Mouse (Mus musculus) mouse trophoblast stem cell (cell line): Measurements from ENCODE around the gene Tmem208.

Experiments
- in situ Hi-C, 2 experiments: fragments of 300-500 bp; cut with MseI, MboI; formaldehyde crosslinking; loops; 2 replicates in 1 of 2; 3 replicates in 1 of 2; pipeline ENCODE4 v1.15.1; 2025

Tmem208 gene

DNA sequence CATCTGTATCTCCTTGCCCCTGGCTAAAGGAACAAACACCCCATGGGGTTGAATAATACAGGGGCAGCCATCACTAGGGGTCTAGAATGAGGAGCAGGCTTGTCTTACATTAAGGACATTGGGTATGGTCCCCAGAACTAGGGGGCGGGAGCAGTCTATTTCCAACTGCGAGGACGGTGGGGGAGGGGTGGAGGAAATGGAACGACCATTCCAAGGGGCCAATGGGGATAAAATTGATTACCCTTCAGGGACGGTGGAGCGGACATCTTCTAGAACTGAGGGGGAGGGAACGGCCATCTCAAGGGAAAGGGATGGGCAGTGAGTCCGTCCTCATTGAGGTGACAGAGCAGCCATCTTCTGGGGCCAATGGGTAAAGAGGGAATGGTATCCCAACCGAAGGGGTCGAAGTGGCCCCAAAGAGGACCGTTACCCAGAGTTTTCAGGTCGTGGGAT, 487 bp upstream of the Tmem208 start:
- in situ Hi-C loops = no loop called here

DNA sequence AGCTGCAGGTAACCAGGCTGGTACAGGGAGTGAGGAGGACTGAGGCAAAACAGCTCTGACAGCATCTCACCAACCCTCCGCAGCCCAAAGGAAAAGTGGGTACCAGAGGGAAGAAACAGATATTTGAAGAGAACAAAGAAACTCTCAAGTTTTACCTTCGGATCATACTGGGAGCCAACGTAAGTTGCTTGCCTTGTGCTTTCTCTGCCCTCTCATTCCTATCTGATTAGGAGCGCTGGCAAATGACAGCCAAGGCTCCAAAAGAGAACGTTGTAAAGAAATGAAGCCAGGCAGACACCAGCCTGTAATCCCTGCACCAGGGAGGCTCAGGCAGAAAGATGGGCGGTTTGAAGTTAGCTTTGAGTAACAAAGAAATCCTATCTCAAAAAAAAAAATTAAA, 814 bp downstream of the Tmem208 start:
- in situ Hi-C loops = no loop called here

DNA sequence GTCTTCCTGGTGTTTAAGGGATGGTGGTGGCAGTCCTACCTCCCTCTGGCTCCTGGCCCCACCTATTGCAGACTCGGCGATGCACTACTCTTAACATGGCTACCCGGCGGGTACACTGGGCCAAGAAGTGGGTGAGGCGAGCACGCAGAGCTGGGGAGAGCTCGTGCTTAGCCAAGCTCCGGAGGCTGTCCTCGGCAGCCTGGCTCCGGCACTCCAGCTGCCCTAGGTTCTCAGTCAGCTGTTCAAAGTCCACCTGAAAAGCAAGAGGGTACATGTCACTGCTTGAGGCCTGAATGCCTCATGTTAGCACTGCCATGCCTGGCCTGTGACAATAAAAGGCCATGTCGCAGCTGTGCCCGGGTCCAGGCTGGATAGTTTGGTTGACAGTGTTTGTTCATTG, 4.2 kb downstream of the Tmem208 start:
- in situ Hi-C loops = no loop called here

DNA sequence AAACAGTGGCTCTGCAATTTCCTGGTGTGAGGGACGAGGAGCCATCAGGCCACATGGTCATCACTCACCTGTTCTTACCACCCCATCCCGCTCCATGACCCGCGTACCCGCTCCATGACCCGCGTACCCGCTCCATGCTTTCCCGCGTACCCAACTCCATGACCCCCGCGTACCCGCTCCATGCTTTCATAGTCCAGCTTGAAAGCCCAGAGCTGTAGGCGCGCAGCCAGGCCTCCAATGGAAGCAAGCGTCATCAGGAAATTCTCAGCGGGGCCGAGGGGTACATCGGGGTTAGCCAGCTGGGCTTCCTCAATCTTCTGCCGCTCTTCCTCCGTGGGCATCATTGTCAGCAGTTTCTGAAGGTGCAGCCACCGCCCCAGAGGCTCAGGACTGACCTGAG, 5.3 kb downstream of the Tmem208 start:
- in situ Hi-C loops = no loop called here

DNA sequence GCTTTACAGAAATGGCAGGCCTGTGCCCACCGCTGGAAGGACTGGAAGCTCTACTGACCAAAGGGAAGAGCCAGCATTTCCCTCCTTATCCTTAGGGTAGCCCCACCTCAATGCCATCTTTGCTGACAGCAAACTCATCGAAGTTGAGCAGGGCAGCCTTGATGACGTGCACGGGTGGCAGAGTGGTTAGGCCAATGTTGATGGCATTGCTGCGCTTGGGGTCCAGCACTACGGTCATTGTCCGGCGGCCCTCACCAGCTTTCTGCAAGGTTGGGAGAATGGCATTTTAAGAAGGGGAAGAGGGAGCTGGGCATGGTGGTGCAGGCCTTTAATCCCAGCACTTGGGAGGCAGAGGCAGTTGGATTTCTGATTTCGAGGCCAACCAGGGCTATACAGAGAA, 5.8 kb downstream of the Tmem208 start:
- in situ Hi-C loops = no loop called here

DNA sequence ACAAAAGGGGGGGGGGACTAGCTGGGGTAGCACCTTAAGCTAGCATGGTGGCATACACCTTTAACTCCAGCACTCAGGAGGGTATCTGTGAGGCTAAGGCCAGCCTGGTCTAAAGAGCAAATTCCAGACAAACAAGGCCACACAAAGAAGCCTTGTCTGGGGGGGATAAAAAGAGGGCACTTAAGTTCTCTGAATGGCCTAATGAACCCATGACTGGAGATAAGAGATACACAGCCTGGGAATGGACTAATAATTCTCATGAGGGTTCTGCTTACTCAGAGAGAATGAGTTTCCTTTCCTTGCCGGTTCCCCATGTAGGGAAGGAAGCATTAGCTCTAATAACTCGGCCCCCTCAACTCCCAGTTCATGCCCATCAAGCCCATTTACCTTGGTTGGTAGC, 6.4 kb downstream of the Tmem208 start:
- in situ Hi-C loops = no loop called here

- in situ Hi-C loops = no loop called here
Measured at GRCm38 (mm10) chr8:105336373-105337130, 10.4 kb downstream of the Tmem208 start.

DNA sequence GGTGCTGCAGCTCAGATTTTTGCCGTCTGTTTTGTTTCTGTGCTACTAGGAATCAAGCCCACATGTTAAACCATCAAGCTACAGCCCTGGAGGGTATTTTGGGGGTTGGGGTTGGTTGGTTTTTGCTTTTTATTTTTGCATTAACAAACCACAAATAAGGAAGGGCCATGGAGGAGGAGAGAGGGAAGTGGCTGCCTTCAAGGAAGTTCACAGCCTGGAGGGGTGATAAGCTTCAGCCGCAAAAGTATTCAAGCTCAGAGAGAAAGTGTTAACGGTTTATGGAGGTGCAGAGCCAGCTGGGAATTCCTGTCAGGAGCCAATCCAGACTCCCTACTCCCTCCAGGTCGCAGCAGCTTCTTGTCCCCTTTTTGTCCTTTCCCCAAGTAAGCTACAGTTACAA, 12.8 kb downstream of the Tmem208 start:
- in situ Hi-C loops = no loop called here

GRCm38 (mm10) chr8:105339886-105340635, 13.9 kb downstream of the Tmem208 start:
- in situ Hi-C loops = no loop called here

DNA sequence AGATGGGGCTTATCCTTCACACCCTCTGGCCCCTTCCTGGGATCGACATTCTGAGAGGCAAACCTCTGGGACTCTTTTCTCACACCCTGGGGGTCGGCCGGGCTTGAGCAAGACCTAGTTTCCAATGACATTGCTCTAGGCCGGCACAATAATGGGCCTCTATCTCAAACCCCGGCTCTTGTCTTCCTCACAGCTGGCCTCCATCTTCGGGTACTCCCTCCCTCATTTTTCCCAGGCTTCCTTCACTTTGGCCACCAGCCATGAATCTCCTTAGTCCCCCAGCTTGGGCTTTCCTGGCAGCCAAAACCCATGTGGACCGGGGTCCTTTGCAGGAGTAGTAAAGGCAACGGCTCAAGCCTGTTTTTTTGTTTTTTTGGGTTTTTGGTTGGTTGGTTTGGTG, 15.2 kb downstream of the Tmem208 start:
- in situ Hi-C loops = no loop called here

- in situ Hi-C loops = no loop called here
Measured at GRCm38 (mm10) chr8:105342768-105343167, 16.6 kb downstream of the Tmem208 start.

DNA sequence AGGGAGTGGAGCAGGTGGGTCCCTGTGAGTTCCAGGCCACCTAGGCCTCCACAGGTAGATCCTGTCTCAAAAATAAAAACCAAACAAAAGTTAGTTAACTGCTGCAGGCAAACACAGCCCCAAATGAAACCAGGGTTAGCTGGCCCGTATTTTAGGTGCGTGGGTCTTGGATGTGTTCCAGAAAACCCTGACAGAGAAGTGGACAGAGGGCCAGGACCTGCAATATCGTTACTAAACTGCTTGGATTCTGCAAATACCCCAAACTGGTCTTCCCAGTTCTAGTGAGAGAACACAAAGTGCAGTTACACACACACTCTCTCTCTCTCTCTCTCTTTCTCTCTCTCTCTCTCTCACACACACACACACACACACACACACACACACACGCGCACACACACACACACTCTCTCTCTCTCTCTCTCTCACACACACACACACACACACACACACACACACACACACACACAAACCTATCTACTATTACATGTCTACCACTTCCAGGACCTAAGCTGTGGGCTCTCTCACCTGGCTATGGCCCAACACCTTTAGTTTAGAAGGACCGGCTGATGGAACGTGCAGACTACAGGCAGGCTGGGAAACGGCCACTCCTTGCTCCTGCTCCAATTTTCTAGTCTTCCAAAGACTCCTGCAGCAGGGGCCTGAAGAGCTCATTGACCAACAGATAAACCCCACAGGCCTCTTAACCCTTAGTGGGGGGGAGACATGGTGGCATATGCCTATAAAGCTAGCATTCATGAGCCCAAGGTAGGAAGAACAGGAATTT, 17.8 kb downstream of the Tmem208 start:
- in situ Hi-C loops = no loop called here

- in situ Hi-C loops = no loop called here
Measured at GRCm38 (mm10) chr8:105345061-105345975, 19.2 kb downstream of the Tmem208 start.

GRCm38 (mm10) chr8:105346611-105347427, 20.7 kb downstream of the Tmem208 start:
- in situ Hi-C loops = no loop called here

DNA sequence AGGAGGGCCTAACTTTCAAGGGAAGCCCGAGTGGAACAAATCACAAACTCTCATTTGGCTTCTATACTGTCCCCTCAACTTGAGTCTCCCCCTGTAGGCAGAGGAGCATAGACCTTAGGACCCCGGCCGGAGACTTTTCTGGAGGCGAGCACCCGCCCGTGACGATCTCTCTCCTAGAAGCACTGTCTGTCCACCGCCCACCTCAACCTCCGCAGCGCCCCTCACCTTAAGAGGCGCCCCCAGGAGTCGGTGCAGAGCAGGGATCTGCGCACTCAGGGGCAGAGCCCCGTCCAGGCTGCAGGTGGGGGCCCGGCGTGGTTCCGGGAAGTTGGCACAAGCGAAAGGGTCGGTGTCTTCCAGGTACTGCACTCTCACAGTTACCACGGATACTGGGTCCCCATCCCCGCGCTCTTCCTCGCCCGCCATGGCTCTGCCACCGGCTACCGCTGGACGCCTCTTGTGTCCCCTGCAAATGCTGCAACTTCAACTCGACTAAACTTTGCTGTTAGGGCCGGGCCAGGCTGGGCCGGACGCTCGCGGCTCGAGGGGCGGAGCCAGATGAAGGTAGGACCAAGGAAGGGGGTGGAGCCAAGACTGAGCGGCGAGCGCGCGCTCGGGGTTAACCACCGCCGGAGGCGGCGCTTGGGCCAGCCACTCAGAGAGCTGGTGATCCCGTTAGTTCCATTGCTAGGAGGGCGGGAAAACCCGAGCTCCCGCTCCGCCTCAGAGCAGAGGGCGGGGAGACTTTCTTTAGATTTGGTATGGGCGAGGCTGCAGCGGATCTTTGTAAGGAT, 21.5 kb downstream of the Tmem208 start, which contains the start of gene Fhod1:
Fhod1 (minus strand) TSS at position 526 of the 794 bp plus-strand sequence.
- in situ Hi-C loops = no loop called here

- in situ Hi-C loops = no loop called here
Measured at GRCm38 (mm10) chr8:105348450-105349095, 22.4 kb downstream of the Tmem208 start, which contains the start of gene Slc9a5. Slc9a5 (plus strand) TSS chr8:105348843.

DNA sequence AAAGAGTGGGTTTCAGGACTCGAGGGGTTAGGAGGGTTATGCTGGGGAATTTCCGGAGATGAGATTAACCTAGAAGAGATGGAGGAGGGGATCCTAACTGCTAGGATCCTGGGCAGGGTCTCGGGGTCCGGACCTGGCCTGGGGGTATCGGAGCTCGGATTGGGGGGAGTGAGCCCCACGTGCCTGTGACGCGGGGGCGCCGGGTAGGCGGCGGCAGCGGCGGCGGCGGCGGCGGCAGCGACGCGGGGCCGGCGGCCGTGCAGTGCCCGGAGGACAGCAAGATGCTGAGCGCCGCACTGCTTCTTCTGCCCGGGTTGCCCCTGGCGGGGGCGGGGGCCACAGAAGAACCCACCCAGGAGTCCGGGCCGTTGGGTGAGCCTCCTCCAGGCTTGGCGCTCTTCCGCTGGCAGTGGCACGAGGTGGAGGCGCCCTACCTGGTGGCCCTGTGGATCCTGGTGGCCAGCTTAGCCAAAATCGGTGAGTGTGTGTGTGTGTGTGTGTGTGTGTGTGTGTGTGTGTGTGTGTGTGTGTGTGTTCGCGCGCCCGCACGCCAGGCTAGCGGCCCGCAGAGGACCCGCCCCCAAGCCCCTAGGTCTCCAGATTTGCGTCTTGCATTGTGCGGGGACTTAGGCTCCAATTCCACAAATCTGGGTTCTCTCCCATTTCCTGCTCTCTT, 23.1 kb downstream of the Tmem208 start:
- in situ Hi-C loops = no loop called here

DNA sequence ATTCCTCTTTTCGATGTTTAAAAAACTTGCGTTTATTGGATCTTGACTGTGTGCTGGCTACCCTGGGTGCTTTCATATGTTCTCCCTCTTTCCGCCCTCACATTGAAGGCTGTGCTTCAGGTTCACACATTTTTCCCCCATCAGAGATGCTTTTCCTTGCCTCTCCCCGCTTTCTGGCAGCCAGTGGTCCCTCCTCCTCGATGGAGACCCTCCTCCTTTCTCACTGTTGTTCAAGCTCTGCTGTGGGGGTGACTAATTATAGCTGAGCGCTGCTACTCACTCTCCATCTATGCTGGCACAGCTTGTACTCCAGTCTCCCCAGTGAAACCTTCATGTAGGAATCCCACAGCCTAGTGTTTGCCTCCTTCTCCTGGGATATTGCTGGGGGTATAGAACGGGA, 24.0 kb downstream of the Tmem208 start:
- in situ Hi-C loops = no loop called here
